Mouse (Mus musculus): Measurements from ENCODE around the gene Cyfip2. TPM values are rescaled to one million over a fixed set of nuclear protein-coding genes. Genes with fewer than 3 reads are reported as not detected.

Gene Cyfip2
- polyA plus RNA-seq, 1 experiment from 2014 or later = 8.6 TPM

DNA sequence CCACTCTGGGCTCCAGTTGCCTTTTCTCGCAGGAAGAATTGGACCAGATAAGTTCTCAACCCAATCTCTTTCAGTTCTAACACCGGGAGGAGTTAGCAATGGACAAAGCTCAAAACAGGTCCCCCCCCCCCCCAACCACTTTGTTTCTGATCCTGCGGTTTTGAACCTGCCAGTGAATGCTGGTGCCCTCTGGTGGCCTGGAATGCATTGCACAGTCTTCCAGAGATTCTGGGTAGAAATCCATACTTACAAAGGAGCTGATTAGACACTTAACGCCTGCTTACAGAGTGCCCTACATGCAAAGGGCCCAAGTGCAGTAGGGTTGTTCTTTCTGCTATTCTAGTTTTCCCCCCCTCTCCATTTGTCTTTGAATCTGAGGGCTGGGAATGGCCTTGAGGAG is 54.5 kb downstream of the Cyfip2 start:
- H3K27ac ChIP-seq (ENCODE audit: low read length) = no peak overlapping the region
- H3K27me3 ChIP-seq (ENCODE audit: control insufficient read depth, insufficient read depth, low read depth, low read length) = no peaks in the 10 kb centered on the region
- no peak overlapping the region for H3K4me3 ChIP-seq (ENCODE audit: low read length)
- H3K36me3 ChIP-seq (ENCODE audit: control insufficient read depth, insufficient read depth, low read length) = no peaks in the 10 kb centered on the region
- H3K4me1 ChIP-seq (replicated peaks; ENCODE audit: control insufficient read depth, insufficient read depth, low read length) = no peaks in the 10 kb centered on the region
- no peak overlapping the region for H3K9ac ChIP-seq (ENCODE audit: low read length)
- 60% methylated on average over 4 of the region's 4 CpGs for WGBS
- no peaks in the 10 kb centered on the region for H3K9me3 ChIP-seq (ENCODE audit: control insufficient read depth, low read length)
- no peak for ATAC-seq (ENCODE audit: low read depth)
- H3K4me2 ChIP-seq (ENCODE audit: low read depth, low read length) = no peak overlapping the region

GRCm38 (mm10) chr11:46255291-46255690 is 57.4 kb downstream of the Cyfip2 start:
- H3K27ac ChIP-seq (ENCODE audit: low read length) = no peak overlapping the region
- no peaks in the 10 kb centered on the region for H3K36me3 ChIP-seq (ENCODE audit: control insufficient read depth, insufficient read depth, low read length)
- no peaks in the 10 kb centered on the region for H3K4me1 ChIP-seq (replicated peaks; ENCODE audit: control insufficient read depth, insufficient read depth, low read length)
- no peak for ATAC-seq (ENCODE audit: low read depth)
- H3K9ac ChIP-seq (ENCODE audit: low read length) = no peak overlapping the region
- no peaks in the 10 kb centered on the region for H3K9me3 ChIP-seq (ENCODE audit: control insufficient read depth, low read length)
- no peak overlapping the region for H3K4me3 ChIP-seq (ENCODE audit: low read length)
- WGBS = 76% methylated on average over 2 of the region's 2 CpGs
- H3K27me3 ChIP-seq (ENCODE audit: control insufficient read depth, insufficient read depth, low read depth, low read length) = no peaks in the 10 kb centered on the region
- no peak overlapping the region for H3K4me2 ChIP-seq (ENCODE audit: low read depth, low read length)

GRCm38 (mm10) chr11:46251994-46252393 is 60.7 kb downstream of the Cyfip2 start:
- 29% methylated on average over 7 of the region's 7 CpGs for WGBS
- no peak overlapping the region for H3K9ac ChIP-seq (ENCODE audit: low read length)
- no peak for ATAC-seq (ENCODE audit: low read depth)
- no peak overlapping the region for H3K4me2 ChIP-seq (ENCODE audit: low read depth, low read length)
- no peaks in the 10 kb centered on the region for H3K36me3 ChIP-seq (ENCODE audit: control insufficient read depth, insufficient read depth, low read length)
- H3K27me3 ChIP-seq (ENCODE audit: control insufficient read depth, insufficient read depth, low read depth, low read length) = no peaks in the 10 kb centered on the region
- H3K4me3 ChIP-seq (ENCODE audit: low read length) = no peak overlapping the region
- H3K9me3 ChIP-seq (ENCODE audit: control insufficient read depth, low read length) = no peaks in the 10 kb centered on the region
- H3K4me1 ChIP-seq (replicated peaks; ENCODE audit: control insufficient read depth, insufficient read depth, low read length) = no peaks in the 10 kb centered on the region
- no peak overlapping the region for H3K27ac ChIP-seq (ENCODE audit: low read length)

DNA sequence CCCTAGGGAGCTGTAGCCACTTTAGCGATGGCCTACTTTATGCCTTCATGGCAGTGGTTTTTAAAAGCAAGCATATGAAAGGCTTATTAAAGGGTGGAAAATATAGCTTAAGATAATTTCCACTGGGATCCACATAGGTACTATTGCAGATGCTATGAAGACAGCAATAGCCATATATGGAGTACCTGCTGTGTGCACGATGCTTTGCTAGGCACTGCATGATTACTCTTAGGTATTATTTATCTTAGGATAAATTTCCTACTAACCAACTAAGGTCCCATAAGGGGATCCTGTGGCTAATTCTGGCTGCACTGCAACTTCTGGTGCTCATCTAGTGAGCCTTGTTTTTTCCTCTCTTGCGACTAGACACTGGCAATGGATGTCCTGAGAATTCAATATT is 64.3 kb downstream of the Cyfip2 start:
- Histone ChIP-seq H3K27ac (ENCODE audit: low read length) (no peak overlapping the region), H3K4me3 (ENCODE audit: low read length) (no peak overlapping the region), H3K4me1 (replicated peaks; ENCODE audit: control insufficient read depth, insufficient read depth, low read length) (no peaks in the 10 kb centered on the region), H3K36me3 (ENCODE audit: control insufficient read depth, insufficient read depth, low read length) (no peaks in the 10 kb centered on the region), H3K9me3 (ENCODE audit: control insufficient read depth, low read length) (no peaks in the 10 kb centered on the region), H3K9ac (ENCODE audit: low read length) (no peak overlapping the region), H3K27me3 (ENCODE audit: control insufficient read depth, insufficient read depth, low read depth, low read length) (no peaks in the 10 kb centered on the region), H3K4me2 (ENCODE audit: low read depth, low read length) (no peak overlapping the region)
- 86% methylated on average over 3 of the region's 3 CpGs for WGBS
- no peak for ATAC-seq (ENCODE audit: low read depth)

GRCm38 (mm10) chr11:46246393-46246792 is 66.3 kb downstream of the Cyfip2 start:
- no peaks in the 10 kb centered on the region for H3K27me3 ChIP-seq (ENCODE audit: control insufficient read depth, insufficient read depth, low read depth, low read length)
- no peak overlapping the region for H3K4me2 ChIP-seq (ENCODE audit: low read depth, low read length)
- peak; percentile 52; the same call in 1 of the 2 replicates for ATAC-seq (ENCODE audit: low read depth)
- H3K9me3 ChIP-seq (ENCODE audit: control insufficient read depth, low read length) = no peaks in the 10 kb centered on the region
- no peaks in the 10 kb centered on the region for H3K4me1 ChIP-seq (replicated peaks; ENCODE audit: control insufficient read depth, insufficient read depth, low read length)
- no peak overlapping the region for H3K4me3 ChIP-seq (ENCODE audit: low read length)
- no peaks in the 10 kb centered on the region for H3K36me3 ChIP-seq (ENCODE audit: control insufficient read depth, insufficient read depth, low read length)
- no peak overlapping the region for H3K9ac ChIP-seq (ENCODE audit: low read length)
- H3K27ac ChIP-seq (ENCODE audit: low read length) = no peak overlapping the region
- 37% methylated on average over 7 of the region's 7 CpGs for WGBS

DNA sequence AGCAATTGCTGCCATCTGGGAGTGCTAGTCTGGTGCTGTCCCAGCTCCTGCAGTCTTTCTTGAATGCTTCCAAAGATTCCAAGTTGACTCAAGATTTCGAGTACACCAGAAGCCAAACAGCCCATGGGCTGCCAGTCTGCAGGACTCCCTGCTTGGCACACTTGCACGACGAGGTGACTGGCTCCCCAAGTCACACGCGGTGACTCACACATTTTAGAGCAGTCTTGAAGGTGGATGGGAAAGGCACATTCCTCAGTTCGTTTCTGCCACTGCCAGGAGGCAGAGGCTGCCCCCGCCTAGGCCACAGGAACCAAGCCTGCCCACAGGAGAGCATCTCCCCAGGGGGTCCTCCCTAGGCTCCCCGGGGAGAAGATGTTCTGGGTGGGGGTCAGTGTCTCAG is 66.7 kb downstream of the Cyfip2 start:
- WGBS = 31% methylated on average over 8 of the region's 8 CpGs
- Histone ChIP-seq H3K36me3 (ENCODE audit: control insufficient read depth, insufficient read depth, low read length) (no peaks in the 10 kb centered on the region), H3K4me2 (ENCODE audit: low read depth, low read length) (no peak overlapping the region), H3K27me3 (ENCODE audit: control insufficient read depth, insufficient read depth, low read depth, low read length) (no peaks in the 10 kb centered on the region), H3K9ac (ENCODE audit: low read length) (no peak overlapping the region), H3K4me1 (replicated peaks; ENCODE audit: control insufficient read depth, insufficient read depth, low read length) (no peaks in the 10 kb centered on the region), H3K9me3 (ENCODE audit: control insufficient read depth, low read length) (no peaks in the 10 kb centered on the region), H3K4me3 (ENCODE audit: low read length) (no peak overlapping the region), H3K27ac (ENCODE audit: low read length) (no peak overlapping the region)
- peak; percentile 79 for ATAC-seq (ENCODE audit: low read depth)

DNA sequence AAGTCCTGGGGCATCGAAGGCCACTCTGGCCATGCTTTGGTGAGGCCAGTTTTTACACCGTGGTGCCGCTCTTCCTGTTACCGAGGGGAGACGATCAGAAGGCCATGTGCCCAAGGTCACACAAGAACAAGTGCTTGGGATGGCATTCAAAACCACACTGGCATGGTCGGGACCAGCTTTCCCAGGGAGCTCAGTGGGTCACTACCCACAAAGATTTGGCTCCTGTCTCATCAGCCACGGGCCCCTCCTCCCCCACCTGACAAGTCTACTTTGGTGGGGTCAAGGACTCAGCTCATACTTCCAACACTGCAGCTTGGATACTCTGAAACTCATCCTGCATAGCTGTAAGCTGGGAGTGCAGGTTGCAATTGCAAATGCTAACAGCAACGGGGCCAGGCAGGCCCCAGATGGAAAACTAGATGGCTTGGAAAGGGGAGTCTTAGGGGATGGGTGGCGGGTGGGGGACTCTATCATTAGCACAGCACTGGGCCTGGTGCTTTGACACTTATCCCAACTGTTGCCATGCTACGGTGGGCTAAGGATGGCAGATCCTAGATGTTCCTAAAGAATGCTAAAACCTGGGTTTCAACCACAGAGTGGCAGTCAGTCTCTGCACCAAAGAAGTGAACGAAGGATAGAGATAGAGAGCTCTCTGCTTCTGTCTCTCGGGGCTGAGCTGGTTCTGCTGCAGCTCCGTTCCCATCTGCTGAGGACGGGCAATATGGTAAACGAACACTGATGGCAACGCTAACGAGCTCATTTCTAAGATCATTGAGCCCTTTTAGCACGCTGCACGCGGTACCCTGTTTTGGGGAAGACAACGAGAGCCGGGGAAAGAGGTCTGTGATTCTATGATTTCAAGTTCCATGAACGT is 67.7 kb downstream of the Cyfip2 start:
- no peak for ATAC-seq (ENCODE audit: low read depth)
- Histone ChIP-seq H3K9me3 (ENCODE audit: control insufficient read depth, low read length) (no peaks in the 10 kb centered on the region), H3K4me2 (ENCODE audit: low read depth, low read length) (no peak overlapping the region), H3K27ac (ENCODE audit: low read length) (no peak overlapping the region), H3K27me3 (ENCODE audit: control insufficient read depth, insufficient read depth, low read depth, low read length) (no peaks in the 10 kb centered on the region), H3K4me3 (ENCODE audit: low read length) (no peak overlapping the region), H3K4me1 (replicated peaks; ENCODE audit: control insufficient read depth, insufficient read depth, low read length) (no peaks in the 10 kb centered on the region), H3K36me3 (ENCODE audit: control insufficient read depth, insufficient read depth, low read length) (no peaks in the 10 kb centered on the region), H3K9ac (ENCODE audit: low read length) (no peak overlapping the region)
- 88% methylated on average over 23 of the region's 23 CpGs for WGBS

- no peaks in the 10 kb centered on the region for H3K27me3 ChIP-seq (ENCODE audit: control insufficient read depth, insufficient read depth, low read depth, low read length)
- 81% methylated on average over 8 of the region's 8 CpGs for WGBS
- no peak overlapping the region for H3K4me2 ChIP-seq (ENCODE audit: low read depth, low read length)
- H3K9ac ChIP-seq (ENCODE audit: low read length) = no peak overlapping the region
- no peaks in the 10 kb centered on the region for H3K36me3 ChIP-seq (ENCODE audit: control insufficient read depth, insufficient read depth, low read length)
- no peak overlapping the region for H3K27ac ChIP-seq (ENCODE audit: low read length)
- H3K9me3 ChIP-seq (ENCODE audit: control insufficient read depth, low read length) = no peaks in the 10 kb centered on the region
- H3K4me1 ChIP-seq (replicated peaks; ENCODE audit: control insufficient read depth, insufficient read depth, low read length) = no peaks in the 10 kb centered on the region
- no peak for ATAC-seq (ENCODE audit: low read depth)
- H3K4me3 ChIP-seq (ENCODE audit: low read length) = no peak overlapping the region
Observed at GRCm38 (mm10) chr11:46241985-46242384, 70.7 kb downstream of the Cyfip2 start.

GRCm38 (mm10) chr11:46241150-46241673 is 71.4 kb downstream of the Cyfip2 start:
- Histone ChIP-seq H3K4me3 (ENCODE audit: low read length) (no peak overlapping the region), H3K27me3 (ENCODE audit: control insufficient read depth, insufficient read depth, low read depth, low read length) (no peaks in the 10 kb centered on the region), H3K4me1 (replicated peaks; ENCODE audit: control insufficient read depth, insufficient read depth, low read length) (no peaks in the 10 kb centered on the region), H3K9ac (ENCODE audit: low read length) (no peak overlapping the region), H3K36me3 (ENCODE audit: control insufficient read depth, insufficient read depth, low read length) (no peaks in the 10 kb centered on the region), H3K27ac (ENCODE audit: low read length) (no peak overlapping the region), H3K4me2 (ENCODE audit: low read depth, low read length) (no peak overlapping the region), H3K9me3 (ENCODE audit: control insufficient read depth, low read length) (no peaks in the 10 kb centered on the region)
- ATAC-seq (ENCODE audit: low read depth) = no peak
- 81% methylated on average over 7 of the region's 7 CpGs for WGBS
